Mouse (Mus musculus) lung, postnatal 14 days (tissue): ENCODE measurements around the gene Ccna2.
A peak's percentile ranks its signal among the peaks of the same experiment; 100 is the strongest.

ENCODE experiments used
- DNase-seq: peaks from one replicate; pipeline ENCODE4 v3.0.0; 2021

Ccna2 gene

GRCm38 (mm10) chr3:36532738-36533137 is 39.2 kb downstream of the Ccna2 start:
- DNase-seq, result no peak

GRCm38 (mm10) chr3:36531979-36532542 is 39.9 kb downstream of the Ccna2 start:
- no peak for DNase-seq

GRCm38 (mm10) chr3:36531242-36531641 is 40.7 kb downstream of the Ccna2 start:
- DNase-seq, result no peak

- DNase-seq, result no peak
These were observed 41.2 kb downstream of the Ccna2 start for GRCm38 (mm10) chr3:36530781-36531180.

- DNase-seq, result peak; percentile 66
These were observed 41.6 kb downstream of the Ccna2 start for GRCm38 (mm10) chr3:36530345-36530744.

GRCm38 (mm10) chr3:36524466-36524865 is 47.5 kb downstream of the Ccna2 start:
- DNase-seq, result no peak

- no peak for DNase-seq
These were observed 49.8 kb downstream of the Ccna2 start for GRCm38 (mm10) chr3:36522137-36522536.

GRCm38 (mm10) chr3:36521073-36522060 is 50.6 kb downstream of the Ccna2 start, which contains the start of gene Gm11549:
Gene Gm11549 (minus strand): TSS chr3:36521813.
- no peak for DNase-seq

GRCm38 (mm10) chr3:36516196-36516595 is 55.8 kb downstream of the Ccna2 start:
- DNase-seq, result no peak
